In the genomic region with DNA sequence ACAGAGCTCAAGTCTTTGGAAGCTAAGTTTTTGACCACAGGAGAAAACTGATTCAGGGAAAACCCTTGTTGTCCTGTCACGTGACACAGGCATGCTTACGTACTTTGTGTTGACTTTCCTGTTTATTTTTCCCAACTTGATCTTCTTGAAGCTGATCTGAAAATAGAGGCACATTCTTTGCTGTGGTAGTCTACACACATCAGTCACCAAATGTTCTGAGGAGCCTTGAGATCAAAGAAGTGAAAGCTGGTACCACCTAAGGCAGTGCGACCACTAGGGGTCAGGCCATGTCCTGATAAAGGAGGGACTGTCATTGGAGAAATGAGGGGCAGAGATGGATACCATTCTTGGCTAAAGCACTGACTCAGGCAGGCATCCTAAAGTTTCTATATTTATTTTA, we compare ENCODE assay signal across 8 mouse cellular contexts. TPM values are rescaled to one million over a fixed set of nuclear protein-coding genes. Genes with fewer than 3 reads are reported as not detected.
DNase-seq lines count a peak whose midpoint lies in the region; ATAC-seq and TF ChIP-seq lines count a peak whose summit lies in the region.
"Had no signal": no experiment of that assay in that cellular context is flagged by ENCODE, and none has a peak within 500 bp of the region (broad histone marks: within the 10 kb centered on the region; RNA-seq: fewer than 3 reads in every experiment).

No protein-coding gene starts in this region.

- no peaks in the 10 kb centered on the region for H3K4me1 ChIP-seq in kidney, embryonic 16.5 days (ENCODE audit: insufficient read depth, low read length)
- no peaks in the 10 kb centered on the region for H3K4me1 ChIP-seq in lung, postnatal 0 days (ENCODE audit: insufficient read depth, low read depth, low read length)
- H3K4me1 ChIP-seq in stomach, postnatal 0 days (replicated peaks; ENCODE audit: control insufficient read depth, insufficient read depth) = no peaks in the 10 kb centered on the region
- H3K4me1 ChIP-seq: liver, embryonic 15.5 days had no signal

- TF ChIP-seq CTCF in lung, postnatal 0 days (IDR thresholded peaks at IDR 0.05) = peak; percentile 72
- TF ChIP-seq CTCF in stomach, postnatal 0 days (IDR thresholded peaks at IDR 0.05; ENCODE audit: low read depth) = peak; percentile 67

- no peak overlapping the region for H3K9ac ChIP-seq in kidney, embryonic 16.5 days (replicated peaks; ENCODE audit: low read length)
- no peak overlapping the region for H3K9ac ChIP-seq in lung, postnatal 0 days (replicated peaks; ENCODE audit: low read depth)
- no peak overlapping the region for H3K9ac ChIP-seq in stomach, postnatal 0 days (ENCODE audit: low read length)
- H3K9ac ChIP-seq: liver, embryonic 15.5 days had no signal

- H3K27ac ChIP-seq in kidney, embryonic 16.5 days (ENCODE audit: low read length) = no peak overlapping the region
- H3K27ac ChIP-seq in lung, postnatal 0 days (ENCODE audit: low read length) = no peak overlapping the region
- H3K27ac ChIP-seq in stomach, postnatal 0 days (replicated peaks) = no peak overlapping the region
- H3K27ac ChIP-seq: liver, embryonic 15.5 days had no signal

- DNase-seq in kidney, postnatal 25 days = peak; percentile 39 to 40
- DNase-seq in NIH3T3 (ENCODE audit: low read depth) = peak; percentile 23
- DNase-seq in cerebellum, adult 18-20 months = peak; percentile 77 to 82
- peak; percentile 44 for DNase-seq in lung, postnatal 0 days (ENCODE audit: low spot score)
- no peak for DNase-seq in stomach, postnatal 0 days (ENCODE audit: low spot score)

- H3K36me3 ChIP-seq in kidney, embryonic 16.5 days (ENCODE audit: insufficient read depth, low read length) = no peaks in the 10 kb centered on the region
- H3K36me3 ChIP-seq in lung, postnatal 0 days (ENCODE audit: insufficient read depth, low read length) = no peaks in the 10 kb centered on the region
- H3K36me3 ChIP-seq in stomach, postnatal 0 days (ENCODE audit: control insufficient read depth, insufficient read depth, low read length) = no peaks in the 10 kb centered on the region
- H3K36me3 ChIP-seq: liver, embryonic 15.5 days had no signal

- 49% methylated on average over 3 of the region's 3 CpGs for WGBS in kidney, embryonic 16.5 days
- 36% methylated on average over 3 of the region's 3 CpGs for WGBS in lung, postnatal 0 days
- WGBS in stomach, postnatal 0 days = 35% methylated on average over 3 of the region's 3 CpGs

- H3K4me3 ChIP-seq in kidney, embryonic 16.5 days (ENCODE audit: low read length) = no peak overlapping the region
- no peak overlapping the region for H3K4me3 ChIP-seq in lung, postnatal 0 days (ENCODE audit: low read depth, low read length)
- H3K4me3 ChIP-seq in stomach, postnatal 0 days (ENCODE audit: low read depth, low read length) = no peak overlapping the region
- H3K4me3 ChIP-seq: liver, embryonic 15.5 days had no signal

- H3K27me3 ChIP-seq in kidney, embryonic 16.5 days (ENCODE audit: insufficient read depth, low read length) = no peaks in the 10 kb centered on the region
- no peaks in the 10 kb centered on the region for H3K27me3 ChIP-seq in lung, postnatal 0 days (replicated peaks; ENCODE audit: insufficient read depth, low read length)
- no peaks in the 10 kb centered on the region for H3K27me3 ChIP-seq in stomach, postnatal 0 days (ENCODE audit: control insufficient read depth, insufficient read depth, low read length)
- H3K27me3 ChIP-seq: liver, embryonic 15.5 days had no signal

- no peak overlapping the region for H3K4me2 ChIP-seq in kidney, embryonic 16.5 days (replicated peaks; ENCODE audit: low read depth, low read length)
- no peak overlapping the region for H3K4me2 ChIP-seq in lung, postnatal 0 days (replicated peaks; ENCODE audit: low read depth, low read length)
- H3K4me2 ChIP-seq in stomach, postnatal 0 days (replicated peaks; ENCODE audit: low read depth) = no peak overlapping the region
- H3K4me2 ChIP-seq: liver, embryonic 15.5 days had no signal

- ATAC-seq in kidney, embryonic 16.5 days (ENCODE audit: low FRiP score, low TSS enrichment) = no peak
- ATAC-seq in hematopoietic stem cell, adult 5-6 weeks (replicated peaks in 1 of 2; ENCODE audit: insufficient read depth in 1 of 2, low FRiP score in 2 of 2, low TSS enrichment in 1 of 2, low read depth in 1 of 2, poor library complexity in 2 of 2, severe bottlenecking in 2 of 2) = peak; percentile 73 to 82
- ATAC-seq in lung, postnatal 0 days = no peak
- ATAC-seq in stomach, postnatal 0 days (ENCODE audit: low FRiP score, low TSS enrichment) = no peak

- TF ChIP-seq EP300 in lung, postnatal 0 days (IDR thresholded peaks at IDR 0.05) = no peak
- no peak for TF ChIP-seq EP300 in stomach, postnatal 0 days (optimal IDR thresholded peaks at IDR 0.05)

- no peaks in the 10 kb centered on the region for H3K9me3 ChIP-seq in kidney, embryonic 16.5 days (ENCODE audit: low read length)
- H3K9me3 ChIP-seq in lung, postnatal 0 days (ENCODE audit: low read length) = no peaks in the 10 kb centered on the region
- H3K9me3 ChIP-seq in stomach, postnatal 0 days (ENCODE audit: control insufficient read depth, low read length) = no peaks in the 10 kb centered on the region
- H3K9me3 ChIP-seq: liver, embryonic 15.5 days had no signal

RNA-seq across cellular contexts. Expression of a gene that starts 34.8 kb away (rescaled TPM):
- polyA plus RNA-seq in kidney, embryonic 16.5 days (2015; fragmentation: Nextera tagmentation; extraction: Ambion mirVana) = 3.7 and 3.9 TPM in 2 replicates
- total RNA-seq in hematopoietic stem cell, adult 5-6 weeks (2017) = 16.0 and 18.1 TPM in 2 replicates
- 3.9 and 4.1 TPM in 2 replicates for polyA plus RNA-seq in lung, postnatal 0 days (2015; fragmentation: Nextera tagmentation; extraction: Ambion mirVana)
- 4.4 and 5.0 TPM in 2 replicates for polyA plus RNA-seq in stomach, postnatal 0 days (2015; fragmentation: Nextera tagmentation; extraction: Ambion mirVana)

Comparison
In these comparisons a context has a peak if more than half of its experiments do, and no peak if none do; other contexts are left out.
1. ATAC-seq: peak in hematopoietic stem cell, adult 5-6 weeks (2 of 2); none in kidney, embryonic 16.5 days (single experiment), lung, postnatal 0 days (single experiment) and stomach, postnatal 0 days (single experiment).